Mouse (Mus musculus) testis, postnatal 10 days (tissue): Measurements from ENCODE around the gene Birc3.

Experiments
- DNase-seq: peaks from one replicate; pipeline ENCODE4 v3.0.0; 2021; ENCODE audit warnings: low spot score

The Birc3 gene

DNA sequence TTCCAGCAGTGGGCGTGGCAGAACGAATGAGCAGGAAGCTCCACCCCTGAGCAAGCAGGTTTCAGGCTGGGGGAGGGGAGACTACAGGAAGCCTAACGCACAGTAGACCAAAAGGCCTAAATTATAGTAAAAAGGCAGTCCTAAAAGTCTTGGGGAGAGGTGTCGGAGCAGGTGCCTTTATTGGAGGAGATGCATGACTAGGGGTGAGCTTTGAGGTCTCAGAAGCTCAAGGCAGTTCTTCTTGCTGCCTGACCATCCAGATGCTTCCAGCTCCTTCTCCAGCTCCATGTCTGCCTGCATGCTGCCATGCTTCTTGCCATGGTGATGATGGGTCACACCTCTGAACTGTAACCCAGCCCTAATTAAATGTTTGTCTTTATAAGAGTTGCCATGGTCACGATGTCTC is 67.9 kb downstream of the Birc3 start:
- DNase-seq: no peak
